Comparison of ENCODE assay signal across 32 mouse cellular contexts in the genomic region with DNA sequence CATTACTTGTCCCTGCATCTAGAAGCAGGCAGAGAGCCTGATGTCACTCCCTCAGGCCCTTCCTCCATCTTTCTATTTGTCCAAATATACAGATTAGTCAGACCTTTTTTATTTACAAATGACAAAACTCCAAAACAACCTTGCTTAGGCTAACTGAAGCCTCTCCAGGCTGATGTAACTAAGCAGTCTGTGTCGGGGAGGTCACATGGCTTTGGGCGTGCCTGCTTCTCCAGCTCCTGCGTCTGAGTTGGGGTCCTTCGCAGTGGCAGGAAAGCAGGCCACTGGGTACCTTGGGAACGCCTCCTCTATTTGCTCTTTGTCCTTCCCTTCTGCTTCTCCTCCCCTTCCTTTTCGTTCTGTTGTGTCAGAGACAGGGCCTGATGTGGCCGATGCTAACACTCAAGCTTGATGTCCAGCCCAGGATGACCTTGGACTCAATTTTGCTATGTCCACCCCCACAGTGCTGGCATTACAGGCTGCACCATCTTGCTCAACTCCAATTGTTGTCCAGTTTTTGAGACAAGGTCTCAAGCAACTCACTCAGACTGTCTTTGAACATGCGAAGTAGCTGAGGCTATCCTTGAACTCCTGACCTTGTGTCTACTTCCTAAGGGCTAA. TPM values are rescaled to one million over a fixed set of nuclear protein-coding genes. Genes with fewer than 3 reads are reported as not detected.
DNase-seq lines count a peak whose midpoint lies in the region; ATAC-seq and TF ChIP-seq lines count a peak whose summit lies in the region.
"Had no signal": no experiment of that assay in that cellular context is flagged by ENCODE, and none has a peak within 500 bp of the region (broad histone marks: within the 10 kb centered on the region; RNA-seq: fewer than 3 reads in every experiment).

No protein-coding gene starts in this region.

- peak overlapping the region; percentile 36; the same call in 1 of the 2 replicates for H3K27ac ChIP-seq in layer of hippocampus, adult 2 months
- H3K27ac ChIP-seq in ES-Bruce4 (ENCODE audit: insufficient read depth, low read length): peak overlapping the region; percentile 44
- H3K27ac ChIP-seq in small intestine, adult 2 months (ENCODE audit: insufficient read depth, low read depth, low read length): peak overlapping the region; percentile 11; the same call in 1 of the 2 replicates
- H3K27ac ChIP-seq in intestine, embryonic 15.5 days: no peak overlapping the region
- H3K27ac ChIP-seq: embryonic facial prominence, embryonic 12.5 days; forebrain, embryonic 10.5 days; heart, embryonic 10.5 days; heart, embryonic 15.5 days; hindbrain, embryonic 12.5 days; hindbrain, postnatal 0 days; kidney, postnatal 0 days; liver, embryonic 15.5 days; lung, embryonic 15.5 days; midbrain, embryonic 10.5 days; midbrain, embryonic 15.5 days; neural tube, embryonic 15.5 days had no signal

- TF ChIP-seq EP300 in ES-Bruce4 (IDR thresholded peaks at IDR 0.05; ENCODE audit: insufficient read depth, low read depth, low read length): no peak

- ATAC-seq in intestine, embryonic 15.5 days: no peak
- no peak for ATAC-seq in erythroid progenitor cell, adult 5-6 weeks (replicated peaks; ENCODE audit: low FRiP score, poor library complexity, severe bottlenecking)
- ATAC-seq: hindbrain, postnatal 0 days; intestine, embryonic 16.5 days; midbrain, embryonic 15.5 days; Patski had no signal

- H3K36me3 ChIP-seq in ES-Bruce4 (ENCODE audit: control insufficient read depth, insufficient read depth, low read length, poor library complexity, severe bottlenecking): no peaks in the 10 kb centered on the region; the same call in 1 of the 2 replicates
- peaks cover 18% of the 10 kb centered on the region for H3K36me3 ChIP-seq in small intestine, adult 2 months (ENCODE audit: control insufficient read depth, insufficient read depth, low read length)
- H3K36me3 ChIP-seq in intestine, embryonic 15.5 days: no peaks in the 10 kb centered on the region

- H3K9ac ChIP-seq in ES-Bruce4 (ENCODE audit: low read depth, poor library complexity, severe bottlenecking): no peak overlapping the region
- H3K9ac ChIP-seq in intestine, embryonic 15.5 days: no peak overlapping the region
- H3K9ac ChIP-seq: embryonic facial prominence, embryonic 12.5 days; heart, embryonic 15.5 days; hindbrain, embryonic 12.5 days; liver, embryonic 15.5 days; lung, embryonic 15.5 days; midbrain, embryonic 15.5 days; neural tube, embryonic 15.5 days had no signal

- WGBS in small intestine, adult 2 months: 58% methylated on average over 8 of the region's 8 CpGs
- 65% methylated on average over 8 of the region's 8 CpGs for WGBS in intestine, embryonic 15.5 days

- no peak for DNase-seq in layer of hippocampus, adult 2 months (ENCODE audit: low spot score in 2 of 2)
- no peak for DNase-seq in layer of hippocampus, adult 9-10 months (ENCODE audit: low spot score)
- DNase-seq in MN1 (ENCODE audit: low spot score): peak; percentile 14
- no peak for DNase-seq in cerebellum, adult 9-11 months
- DNase-seq: cerebellum, adult 9-10 months; embryo, embryonic 11 days; gastrocnemius, postnatal 14 days; kidney, adult 8-10 months; liver; retina, postnatal 1 day; right cerebral cortex, postnatal 14 days; spleen, adult 18-20 months; thymus, adult 18-20 months; thymus, postnatal 4 days had no signal

- no peak for TF ChIP-seq CTCF in layer of hippocampus, adult 2 months (conservative IDR thresholded peaks at IDR 0.05)
- TF ChIP-seq CTCF in ES-Bruce4 (IDR thresholded peaks at IDR 0.05; ENCODE audit: low read depth, low read length): no peak
- no peak for TF ChIP-seq CTCF in small intestine, adult 2 months (IDR thresholded peaks at IDR 0.05; ENCODE audit: extremely low read depth, insufficient read length, insufficient replicate concordance, low read depth, low read length)

- no peaks in the 10 kb centered on the region for H3K27me3 ChIP-seq in ES-Bruce4 (ENCODE audit: control insufficient read depth, insufficient read depth, low read length, poor library complexity, severe bottlenecking)
- H3K27me3 ChIP-seq in small intestine, adult 2 months (ENCODE audit: control insufficient read depth, insufficient read depth, low read length): no peaks in the 10 kb centered on the region
- H3K27me3 ChIP-seq in intestine, embryonic 15.5 days (replicated peaks): no peaks in the 10 kb centered on the region
- H3K27me3 ChIP-seq: embryonic facial prominence, embryonic 12.5 days; heart, embryonic 15.5 days; hindbrain, embryonic 12.5 days; liver, embryonic 15.5 days; lung, embryonic 15.5 days; midbrain, embryonic 15.5 days; neural tube, embryonic 15.5 days; Patski had no signal

- no peaks in the 10 kb centered on the region for H3K4me1 ChIP-seq in ES-Bruce4 (ENCODE audit: control insufficient read depth, insufficient read depth, low read length)
- no peaks in the 10 kb centered on the region for H3K4me1 ChIP-seq in small intestine, adult 2 months (ENCODE audit: control insufficient read depth, insufficient read depth, insufficient read length, low read length)
- H3K4me1 ChIP-seq in intestine, embryonic 15.5 days (replicated peaks): no peaks in the 10 kb centered on the region
- H3K4me1 ChIP-seq: embryonic facial prominence, embryonic 12.5 days; forebrain, embryonic 10.5 days; heart, embryonic 10.5 days; heart, embryonic 15.5 days; hindbrain, embryonic 12.5 days; liver, embryonic 15.5 days; lung, embryonic 15.5 days; midbrain, embryonic 10.5 days; midbrain, embryonic 15.5 days; neural tube, embryonic 15.5 days had no signal

- H3K9me3 ChIP-seq in ES-Bruce4 (replicated peaks; ENCODE audit: control insufficient read depth, insufficient read depth, low read length, poor library complexity, severe bottlenecking): no peaks in the 10 kb centered on the region
- H3K9me3 ChIP-seq in intestine, embryonic 15.5 days: no peaks in the 10 kb centered on the region
- H3K9me3 ChIP-seq: embryonic facial prominence, embryonic 12.5 days; forebrain, embryonic 10.5 days; heart, embryonic 10.5 days; heart, embryonic 15.5 days; hindbrain, embryonic 12.5 days; liver, embryonic 15.5 days; lung, embryonic 15.5 days; midbrain, embryonic 10.5 days; midbrain, embryonic 15.5 days; neural tube, embryonic 15.5 days had no signal

- TF ChIP-seq POLR2A in ES-Bruce4 (IDR thresholded peaks at IDR 0.05; ENCODE audit: insufficient read depth, low read length): no peak
- TF ChIP-seq POLR2A in small intestine, adult 2 months (IDR thresholded peaks at IDR 0.05; ENCODE audit: low read depth, low read length): no peak

- H3K4me2 ChIP-seq in intestine, embryonic 15.5 days (replicated peaks): no peak overlapping the region
- H3K4me2 ChIP-seq: embryonic facial prominence, embryonic 12.5 days; heart, embryonic 15.5 days; hindbrain, embryonic 12.5 days; liver, embryonic 15.5 days; lung, embryonic 15.5 days; midbrain, embryonic 15.5 days; neural tube, embryonic 15.5 days had no signal

- no peak overlapping the region for H3K4me3 ChIP-seq in layer of hippocampus, adult 2 months
- H3K4me3 ChIP-seq in ES-Bruce4 (ENCODE audit: low read depth, low read length): no peak overlapping the region
- no peak overlapping the region for H3K4me3 ChIP-seq in small intestine, adult 2 months (ENCODE audit: low read depth, low read length)
- no peak overlapping the region for H3K4me3 ChIP-seq in intestine, embryonic 15.5 days (replicated peaks)
- H3K4me3 ChIP-seq: embryonic facial prominence, embryonic 12.5 days; forebrain, embryonic 10.5 days; heart, embryonic 10.5 days; heart, embryonic 15.5 days; hindbrain, embryonic 12.5 days; liver, embryonic 15.5 days; lung, embryonic 15.5 days; midbrain, embryonic 10.5 days; midbrain, embryonic 15.5 days; neural tube, embryonic 15.5 days had no signal

RNA-seq across cellular contexts. Expression of a gene that starts 13.1 kb away (rescaled TPM):
- 10 to 100 TPM; 50.5 to 53.5 TPM for total RNA-seq in layer of hippocampus, adult 2 months (2021)
- polyA plus RNA-seq in ES-Bruce4 (2011; ENCODE audit: insufficient read depth, insufficient read length, low read depth, missing spikeins): 41.0 and 41.4 TPM in 2 replicates
- 10.9 and 24.5 TPM in 2 replicates for polyA plus RNA-seq in small intestine, adult 2 months (2012; rRNA removed)
- polyA plus RNA-seq in intestine, embryonic 15.5 days (2015; fragmentation: Nextera tagmentation; extraction: Ambion mirVana): 41.3 and 44.0 TPM in 2 replicates
- 1.7 and 6.8 TPM in 2 replicates for total RNA-seq in erythroid progenitor cell, adult 5-6 weeks (2015; ENCODE audit: low replicate concordance)
- total RNA-seq in erythroid progenitor cell, adult 5-6 weeks (2017; ENCODE audit: low replicate concordance): 9.9 and 10.9 TPM in 2 replicates

RNA-seq across cellular contexts. Expression of a gene that starts 13.3 kb away (rescaled TPM):
- 100 to 1,000 TPM; 308 to 330 TPM for total RNA-seq in layer of hippocampus, adult 2 months (2021)
- polyA plus RNA-seq in ES-Bruce4 (2011; ENCODE audit: insufficient read depth, insufficient read length, low read depth, missing spikeins): 120 and 130 TPM in 2 replicates
- 45.9 and 96.0 TPM in 2 replicates for polyA plus RNA-seq in small intestine, adult 2 months (2012; rRNA removed)
- 414 and 427 TPM in 2 replicates for polyA plus RNA-seq in intestine, embryonic 15.5 days (2015; fragmentation: Nextera tagmentation; extraction: Ambion mirVana)
- total RNA-seq in erythroid progenitor cell, adult 5-6 weeks (2015; ENCODE audit: low replicate concordance): 45.3 and 71.7 TPM in 2 replicates
- 33.7 and 71.5 TPM in 2 replicates for total RNA-seq in erythroid progenitor cell, adult 5-6 weeks (2017; ENCODE audit: low replicate concordance)

RNA-seq across cellular contexts. Expression of a gene that starts 20.8 kb away (rescaled TPM):
- total RNA-seq in layer of hippocampus, adult 2 months (2021): 10 to 100 TPM; 45.4 to 52.0 TPM
- 7.6 and 7.7 TPM in 2 replicates for polyA plus RNA-seq in ES-Bruce4 (2011; ENCODE audit: insufficient read depth, insufficient read length, low read depth, missing spikeins)
- 16.6 and 19.2 TPM in 2 replicates for polyA plus RNA-seq in small intestine, adult 2 months (2012; rRNA removed)
- polyA plus RNA-seq in intestine, embryonic 15.5 days (2015; fragmentation: Nextera tagmentation; extraction: Ambion mirVana): 75.2 and 75.4 TPM in 2 replicates
- 8.8 and 13.3 TPM in 2 replicates for total RNA-seq in erythroid progenitor cell, adult 5-6 weeks (2015; ENCODE audit: low replicate concordance)
- 3.1 and 8.5 TPM in 2 replicates for total RNA-seq in erythroid progenitor cell, adult 5-6 weeks (2017; ENCODE audit: low replicate concordance)

RNA-seq across cellular contexts. Expression of a gene that starts 24.4 kb away (rescaled TPM):
- total RNA-seq in layer of hippocampus, adult 2 months (2021): 10 to 100 TPM; 15.5 to 23.2 TPM
- 2.9 and 3.8 TPM in 2 replicates for polyA plus RNA-seq in ES-Bruce4 (2011; ENCODE audit: insufficient read depth, insufficient read length, low read depth, missing spikeins)
- 5.9 and 14.9 TPM in 2 replicates for polyA plus RNA-seq in small intestine, adult 2 months (2012; rRNA removed)
- 3.7 and 4.1 TPM in 2 replicates for polyA plus RNA-seq in intestine, embryonic 15.5 days (2015; fragmentation: Nextera tagmentation; extraction: Ambion mirVana)
- 0.72 TPM in 1 of 2 replicates, not detected in the other for total RNA-seq in erythroid progenitor cell, adult 5-6 weeks (2015; ENCODE audit: low replicate concordance)
- 1.7 and 4.0 TPM in 2 replicates for total RNA-seq in erythroid progenitor cell, adult 5-6 weeks (2017; ENCODE audit: low replicate concordance)

RNA-seq across cellular contexts. Expression of a gene that starts 37.9 kb away (rescaled TPM):
- total RNA-seq in layer of hippocampus, adult 2 months (2021): 10 to 100 TPM in 1 of 2 experiments, 1 to 10 TPM in 1; 9.1 to 10.6 TPM
- polyA plus RNA-seq in ES-Bruce4 (2011; ENCODE audit: insufficient read depth, insufficient read length, low read depth, missing spikeins): 24.2 and 26.8 TPM in 2 replicates
- 7.9 and 10.9 TPM in 2 replicates for polyA plus RNA-seq in small intestine, adult 2 months (2012; rRNA removed)
- 11.3 and 13.3 TPM in 2 replicates for polyA plus RNA-seq in intestine, embryonic 15.5 days (2015; fragmentation: Nextera tagmentation; extraction: Ambion mirVana)
- total RNA-seq in erythroid progenitor cell, adult 5-6 weeks (2015; ENCODE audit: low replicate concordance): 3.2 and 9.2 TPM in 2 replicates
- total RNA-seq in erythroid progenitor cell, adult 5-6 weeks (2017; ENCODE audit: low replicate concordance): not detected in 2 replicates
